Mouse (Mus musculus): ENCODE data around the gene 4931409K22Rik. TPM values are rescaled to one million over a fixed set of nuclear protein-coding genes. Genes with fewer than 3 reads are reported as not detected.

4931409K22Rik gene
- 0.42 and 0.56 TPM in 2 replicates for polyA plus RNA-seq (2015; fragmentation: Nextera tagmentation; extraction: Ambion mirVana)

- ATAC-seq (replicated peaks): no peak
- H3K36me3 ChIP-seq: no peaks in the 10 kb centered on the region
- no peak within 1 kb of the TSS for H3K27ac ChIP-seq (replicated peaks)
- H3K4me3 ChIP-seq: no peak within 1 kb of the TSS
- H3K9me3 ChIP-seq: no peaks in the 10 kb centered on the region
- peaks cover 1% of the 10 kb centered on the region; the same call in 1 of the 2 replicates for H3K4me1 ChIP-seq
- 73% methylated on average over 2 of the region's 2 CpGs for WGBS
- no peaks in the 10 kb centered on the region for H3K27me3 ChIP-seq
- H3K4me2 ChIP-seq (replicated peaks): no peak within 1 kb of the TSS
- H3K9ac ChIP-seq (replicated peaks): no peak within 1 kb of the TSS
Observed at GRCm38 (mm10) chr5:24556709-24557108, at the start of gene 4931409K22Rik. Gene 4931409K22Rik (minus strand): TSS chr5:24556809.

GRCm38 (mm10) chr5:24605980-24606665 is 49.5 kb upstream of the 4931409K22Rik start:
- ATAC-seq (replicated peaks): no peak; the same call in 1 of the 2 replicates

GRCm38 (mm10) chr5:24605321-24605979 is 48.8 kb upstream of the 4931409K22Rik start:
- peak overlapping the region; percentile 82 for H3K4me2 ChIP-seq (replicated peaks)
- H3K27me3 ChIP-seq: no peaks in the 10 kb centered on the region
- WGBS: 8% methylated on average over 6 of the region's 6 CpGs
- H3K9ac ChIP-seq (replicated peaks): peak overlapping the region; percentile 91
- H3K4me3 ChIP-seq: peak overlapping the region; percentile 67
- peak overlapping the region; percentile 99 for H3K27ac ChIP-seq (replicated peaks)
- H3K36me3 ChIP-seq: no peaks in the 10 kb centered on the region
- no peaks in the 10 kb centered on the region for H3K9me3 ChIP-seq
- peaks cover 55% of the 10 kb centered on the region for H3K4me1 ChIP-seq
- no peak for ATAC-seq (replicated peaks)

More at GRCm38 (mm10) chr5:24605980-24606665, 49.5 kb upstream of the 4931409K22Rik start:
- Histone ChIP-seq H3K36me3 (no peaks in the 10 kb centered on the region), H3K9me3 (no peaks in the 10 kb centered on the region), H3K27ac (replicated peaks) (peak overlapping the region; percentile 99), H3K4me1 (peaks cover 52% of the 10 kb centered on the region), H3K4me2 (replicated peaks) (peak overlapping the region; percentile 82), H3K9ac (replicated peaks) (peak overlapping the region; percentile 91), H3K4me3 (peak overlapping the region; percentile 67), H3K27me3 (no peaks in the 10 kb centered on the region)
- WGBS: 13% methylated on average over 14 of the region's 14 CpGs

GRCm38 (mm10) chr5:24604656-24605100 is 48.1 kb upstream of the 4931409K22Rik start:
- Histone ChIP-seq H3K36me3 (no peaks in the 10 kb centered on the region), H3K27ac (replicated peaks) (peak overlapping the region; percentile 99), H3K9ac (replicated peaks) (peak overlapping the region; percentile 91), H3K4me2 (replicated peaks) (peak overlapping the region; percentile 82), H3K4me3 (peak overlapping the region; percentile 67), H3K9me3 (no peaks in the 10 kb centered on the region), H3K4me1 (peaks cover 61% of the 10 kb centered on the region), H3K27me3 (no peaks in the 10 kb centered on the region)
- WGBS: under 1% methylated on average over 45 of the region's 46 CpGs
- ATAC-seq (replicated peaks): peak; percentile 59

GRCm38 (mm10) chr5:24604080-24604655 is 47.6 kb upstream of the 4931409K22Rik start:
- no peaks in the 10 kb centered on the region for H3K36me3 ChIP-seq
- H3K27ac ChIP-seq (replicated peaks): peak overlapping the region; percentile 99
- peak overlapping the region; percentile 91 for H3K9ac ChIP-seq (replicated peaks)
- peaks cover 66% of the 10 kb centered on the region for H3K4me1 ChIP-seq
- H3K27me3 ChIP-seq: no peaks in the 10 kb centered on the region
- H3K9me3 ChIP-seq: no peaks in the 10 kb centered on the region
- peak overlapping the region; percentile 67 for H3K4me3 ChIP-seq
- 11% methylated on average over 12 of the region's 12 CpGs for WGBS
- peak overlapping the region; percentile 82 for H3K4me2 ChIP-seq (replicated peaks)
- peak; percentile 1; the same call in 1 of the 2 replicates for ATAC-seq (replicated peaks)

- Histone ChIP-seq H3K4me2 (replicated peaks) (peak overlapping the region; percentile 82), H3K27ac (replicated peaks) (peak overlapping the region; percentile 99), H3K4me1 (peaks cover 72% of the 10 kb centered on the region), H3K9me3 (no peaks in the 10 kb centered on the region), H3K4me3 (peak overlapping the region; percentile 67), H3K9ac (replicated peaks) (peak overlapping the region; percentile 91), H3K36me3 (no peaks in the 10 kb centered on the region), H3K27me3 (no peaks in the 10 kb centered on the region)
- WGBS: 63% methylated on average over 8 of the region's 8 CpGs
- ATAC-seq (replicated peaks): no peak
Observed at GRCm38 (mm10) chr5:24603431-24604010, 46.9 kb upstream of the 4931409K22Rik start.

- Histone ChIP-seq H3K4me3 (peak overlapping the region; percentile 67), H3K36me3 (no peaks in the 10 kb centered on the region), H3K4me2 (replicated peaks) (peak overlapping the region; percentile 82), H3K27ac (replicated peaks) (peak overlapping the region; percentile 99), H3K9ac (replicated peaks) (peak overlapping the region; percentile 82), H3K27me3 (no peaks in the 10 kb centered on the region), H3K9me3 (no peaks in the 10 kb centered on the region), H3K4me1 (peaks cover 78% of the 10 kb centered on the region)
- WGBS: 1% methylated on average over 16 of the region's 16 CpGs
- ATAC-seq (replicated peaks): peak; percentile 24
Observed at GRCm38 (mm10) chr5:24602751-24603343, 46.2 kb upstream of the 4931409K22Rik start.

- peak; percentile 27 for ATAC-seq (replicated peaks)
- Histone ChIP-seq H3K36me3 (no peaks in the 10 kb centered on the region), H3K27ac (replicated peaks) (peak overlapping the region; percentile 99), H3K27me3 (no peaks in the 10 kb centered on the region), H3K4me3 (peak overlapping the region; percentile 67), H3K4me1 (peaks cover 83% of the 10 kb centered on the region), H3K4me2 (replicated peaks) (peak overlapping the region; percentile 82), H3K9ac (replicated peaks) (peak overlapping the region; percentile 82), H3K9me3 (no peaks in the 10 kb centered on the region)
- WGBS: under 1% methylated on average over 73 of the region's 73 CpGs
Observed at GRCm38 (mm10) chr5:24601911-24602750, 45.5 kb upstream of the 4931409K22Rik start.

- Histone ChIP-seq H3K4me1 (peaks cover 83% of the 10 kb centered on the region), H3K4me2 (replicated peaks) (peak overlapping the region; percentile 82), H3K4me3 (peak overlapping the region; percentile 67), H3K27ac (replicated peaks) (peak overlapping the region; percentile 99), H3K9ac (replicated peaks) (peak overlapping the region; percentile 82), H3K9me3 (no peaks in the 10 kb centered on the region), H3K27me3 (no peaks in the 10 kb centered on the region), H3K36me3 (no peaks in the 10 kb centered on the region)
- under 1% methylated on average over 32 of the region's 33 CpGs for WGBS
- ATAC-seq (replicated peaks): no peak
Observed at GRCm38 (mm10) chr5:24601071-24601835, 44.6 kb upstream of the 4931409K22Rik start.

- Histone ChIP-seq H3K9ac (replicated peaks) (no peak overlapping the region), H3K9me3 (no peaks in the 10 kb centered on the region), H3K27me3 (no peaks in the 10 kb centered on the region), H3K36me3 (no peaks in the 10 kb centered on the region; the same call in 1 of the 2 replicates), H3K4me2 (replicated peaks) (peak overlapping the region; percentile 82), H3K4me1 (peaks cover 83% of the 10 kb centered on the region), H3K27ac (replicated peaks) (0 out of 2 replicates have a peak overlapping the region, but pooled peaks have one; percentile 29), H3K4me3 (peak overlapping the region; percentile 67; the same call in 1 of the 2 replicates)
- WGBS: 74% methylated on average over 2 of the region's 2 CpGs
- no peak for ATAC-seq (replicated peaks)
Observed at GRCm38 (mm10) chr5:24600236-24600635, 43.6 kb upstream of the 4931409K22Rik start.
